Mouse (Mus musculus): ENCODE results near the gene Wnt4. TPM values are rescaled to one million over a fixed set of nuclear protein-coding genes. Genes with fewer than 3 reads are reported as not detected.

Wnt4 gene
- polyA plus RNA-seq, 2 experiments, result 16.0 TPM

DNA sequence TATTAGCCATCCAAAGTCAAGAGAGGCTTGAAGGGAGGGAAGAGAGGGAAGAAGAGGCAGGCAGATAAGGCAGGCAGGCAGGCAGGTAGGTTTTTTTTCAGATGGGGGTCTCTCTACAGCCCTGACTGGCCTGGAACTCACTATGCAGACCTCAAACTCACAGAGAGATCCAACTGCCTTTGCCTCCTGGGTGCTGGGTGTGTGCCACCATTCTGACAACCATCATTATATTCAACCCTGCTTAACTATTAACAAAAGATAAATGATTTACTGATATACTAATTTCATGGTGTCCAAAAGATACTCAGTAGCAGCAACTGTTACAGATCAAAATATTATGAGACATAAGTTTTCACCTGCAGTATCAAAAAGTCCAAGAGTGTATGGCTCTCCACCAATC lies 54.8 kb downstream of the Wnt4 start:
- Histone ChIP-seq H3K4me2 (replicated peaks; ENCODE audit: low read depth, low read length, severe bottlenecking) (no peak overlapping the region), H3K27ac (replicated peaks; ENCODE audit: low read depth, low read length) (no peak overlapping the region), H3K4me3 (replicated peaks; ENCODE audit: low read length) (no peak overlapping the region), H3K27me3 (ENCODE audit: control insufficient read depth, insufficient read depth, low read length) (no peaks in the 10 kb centered on the region), H3K9ac (ENCODE audit: low read depth, low read length, severe bottlenecking) (no peak overlapping the region), H3K36me3 (ENCODE audit: control insufficient read depth, insufficient read depth, low read length) (peaks cover 79% of the 10 kb centered on the region), H3K9me3 (ENCODE audit: control insufficient read depth, low read length) (no peaks in the 10 kb centered on the region), H3K4me1 (ENCODE audit: control insufficient read depth, insufficient read depth, low read length) (no peaks in the 10 kb centered on the region)
- TF ChIP-seq POLR2A (IDR thresholded peaks at IDR 0.05; ENCODE audit: borderline replicate concordance, extremely low read depth, insufficient read depth, insufficient read length), result no peak
- no peak for DNase-seq (ENCODE audit: low spot score)
- no peak for ATAC-seq (ENCODE audit: low FRiP score, low read depth)

DNA sequence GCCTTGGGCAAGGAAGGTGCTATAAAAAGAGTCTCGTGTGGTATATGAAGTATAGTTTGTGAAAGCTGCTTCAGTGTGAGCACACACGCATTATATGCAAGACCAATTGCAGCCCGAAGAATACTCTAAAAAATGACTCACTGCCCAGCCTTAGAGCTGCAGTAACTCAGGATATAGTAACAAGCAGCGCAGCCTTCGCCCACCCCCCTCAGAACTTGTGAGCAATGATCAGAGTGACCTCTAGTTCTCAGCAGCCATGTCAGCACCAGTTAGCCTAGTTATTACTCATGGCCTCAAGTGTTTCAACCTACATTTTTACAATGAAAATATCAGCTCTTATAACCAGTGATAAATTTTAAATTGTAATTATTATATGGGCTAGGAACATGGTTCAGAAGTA lies 59.2 kb downstream of the Wnt4 start:
- DNase-seq (ENCODE audit: low spot score), result no peak

DNA sequence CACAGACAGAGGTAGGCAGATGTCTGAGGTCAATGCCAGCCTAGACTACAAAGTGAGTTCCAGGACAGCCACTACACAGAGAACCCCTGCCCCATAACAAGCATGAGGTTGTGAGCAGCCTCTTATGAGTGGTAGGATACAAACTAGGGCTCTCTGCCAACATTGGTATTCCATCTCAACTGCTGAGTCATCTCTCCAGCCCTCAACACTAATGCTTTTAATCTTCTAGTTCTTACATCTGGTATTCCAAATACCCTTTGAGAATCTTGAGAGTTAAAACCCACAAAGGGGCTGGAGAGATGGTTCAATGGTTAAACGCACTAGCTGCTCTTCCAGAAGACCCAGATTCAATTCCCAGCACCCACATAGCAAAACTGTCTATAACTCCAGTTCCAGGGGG lies 62.1 kb downstream of the Wnt4 start:
- WGBS, result 76% methylated on average over 1 of the region's 1 CpGs
- Histone ChIP-seq H3K27me3 (ENCODE audit: control insufficient read depth, insufficient read depth, low read length) (no peaks in the 10 kb centered on the region), H3K27ac (replicated peaks; ENCODE audit: low read depth, low read length) (no peak overlapping the region), H3K36me3 (ENCODE audit: control insufficient read depth, insufficient read depth, low read length) (peaks cover 19% of the 10 kb centered on the region), H3K4me3 (replicated peaks; ENCODE audit: low read length) (no peak overlapping the region), H3K9ac (ENCODE audit: low read depth, low read length, severe bottlenecking) (no peak overlapping the region), H3K9me3 (ENCODE audit: control insufficient read depth, low read length) (no peaks in the 10 kb centered on the region), H3K4me1 (ENCODE audit: control insufficient read depth, insufficient read depth, low read length) (peaks cover 10% of the 10 kb centered on the region; the same call in 1 of the 2 replicates), H3K4me2 (replicated peaks; ENCODE audit: low read depth, low read length, severe bottlenecking) (no peak overlapping the region)
- no peak for ATAC-seq (ENCODE audit: low FRiP score, low read depth)
- TF ChIP-seq POLR2A (IDR thresholded peaks at IDR 0.05; ENCODE audit: borderline replicate concordance, extremely low read depth, insufficient read depth, insufficient read length), result no peak
- peak; percentile 49 for DNase-seq (ENCODE audit: low spot score)

More for the DNA sequence above, 59.2 kb downstream of the Wnt4 start:
- H3K4me1 ChIP-seq (ENCODE audit: control insufficient read depth, insufficient read depth, low read length), result peaks cover 10% of the 10 kb centered on the region; the same call in 1 of the 2 replicates
- no peaks in the 10 kb centered on the region for H3K9me3 ChIP-seq (ENCODE audit: control insufficient read depth, low read length)
- H3K27ac ChIP-seq (replicated peaks; ENCODE audit: low read depth, low read length), result no peak overlapping the region
- no peaks in the 10 kb centered on the region for H3K27me3 ChIP-seq (ENCODE audit: control insufficient read depth, insufficient read depth, low read length)
- ATAC-seq (ENCODE audit: low FRiP score, low read depth), result no peak
- H3K9ac ChIP-seq (ENCODE audit: low read depth, low read length, severe bottlenecking), result no peak overlapping the region
- no peak overlapping the region for H3K4me3 ChIP-seq (replicated peaks; ENCODE audit: low read length)
- peaks cover 47% of the 10 kb centered on the region for H3K36me3 ChIP-seq (ENCODE audit: control insufficient read depth, insufficient read depth, low read length)
- 78% methylated on average over 5 of the region's 5 CpGs for WGBS
- TF ChIP-seq POLR2A (IDR thresholded peaks at IDR 0.05; ENCODE audit: borderline replicate concordance, extremely low read depth, insufficient read depth, insufficient read length), result no peak
- no peak overlapping the region for H3K4me2 ChIP-seq (replicated peaks; ENCODE audit: low read depth, low read length, severe bottlenecking)

DNA sequence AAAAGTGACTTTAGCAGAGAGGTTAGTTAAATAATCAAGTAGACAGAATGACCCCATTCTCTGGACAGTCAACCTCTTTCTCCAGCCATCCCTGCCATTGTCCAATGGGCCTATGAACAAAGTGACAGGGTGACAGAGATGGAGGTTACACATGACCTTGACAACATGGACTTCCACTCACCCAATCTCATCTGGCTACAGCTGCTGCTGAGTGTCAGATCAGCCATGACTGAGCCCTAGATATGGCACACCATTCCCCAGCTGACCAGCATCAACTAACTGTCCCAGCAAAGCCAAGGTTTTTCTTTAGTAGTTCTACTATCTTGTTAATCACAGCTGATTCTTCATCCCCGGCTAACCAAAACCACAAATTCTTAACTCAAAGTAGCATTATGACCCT lies 65.5 kb downstream of the Wnt4 start:
- ATAC-seq (ENCODE audit: low FRiP score, low read depth), result no peak
- H3K36me3 ChIP-seq (ENCODE audit: control insufficient read depth, insufficient read depth, low read length), result peaks cover 23% of the 10 kb centered on the region; the same call in 1 of the 2 replicates
- DNase-seq (ENCODE audit: low spot score), result no peak

DNA sequence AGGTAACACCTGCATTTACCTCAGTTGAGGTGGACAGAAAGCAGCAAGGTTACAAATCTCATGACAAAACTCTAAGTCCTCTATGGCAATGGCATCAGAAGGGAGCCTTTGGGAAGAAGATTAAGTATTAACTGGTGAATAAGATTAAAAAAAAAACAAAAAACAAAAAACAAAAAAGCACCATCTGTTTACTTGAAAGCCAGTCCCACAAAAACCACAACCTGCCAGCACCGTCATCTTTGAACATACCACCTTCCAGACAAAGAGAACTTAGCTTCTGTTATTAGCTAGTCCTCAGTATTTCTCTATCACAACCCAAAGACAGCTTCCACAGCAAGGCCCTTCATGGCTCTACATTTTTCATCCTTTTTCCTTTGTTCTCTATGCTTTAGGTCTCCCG lies 67.8 kb downstream of the Wnt4 start:
- TF ChIP-seq POLR2A (IDR thresholded peaks at IDR 0.05; ENCODE audit: borderline replicate concordance, extremely low read depth, insufficient read depth, insufficient read length), result no peak
- ATAC-seq (ENCODE audit: low FRiP score, low read depth), result no peak
- Histone ChIP-seq H3K27ac (replicated peaks; ENCODE audit: low read depth, low read length) (no peak overlapping the region), H3K4me2 (replicated peaks; ENCODE audit: low read depth, low read length, severe bottlenecking) (no peak overlapping the region), H3K36me3 (ENCODE audit: control insufficient read depth, insufficient read depth, low read length) (peaks cover 23% of the 10 kb centered on the region; the same call in 1 of the 2 replicates), H3K4me3 (replicated peaks; ENCODE audit: low read length) (no peak overlapping the region), H3K9me3 (ENCODE audit: control insufficient read depth, low read length) (no peaks in the 10 kb centered on the region), H3K27me3 (ENCODE audit: control insufficient read depth, insufficient read depth, low read length) (no peaks in the 10 kb centered on the region), H3K4me1 (ENCODE audit: control insufficient read depth, insufficient read depth, low read length) (no peaks in the 10 kb centered on the region), H3K9ac (ENCODE audit: low read depth, low read length, severe bottlenecking) (no peak overlapping the region)
- DNase-seq (ENCODE audit: low spot score), result no peak
- 88% methylated on average over 2 of the region's 2 CpGs for WGBS

More for the DNA sequence above, 65.5 kb downstream of the Wnt4 start:
- Histone ChIP-seq H3K27me3 (ENCODE audit: control insufficient read depth, insufficient read depth, low read length) (no peaks in the 10 kb centered on the region), H3K27ac (replicated peaks; ENCODE audit: low read depth, low read length) (no peak overlapping the region), H3K9ac (ENCODE audit: low read depth, low read length, severe bottlenecking) (no peak overlapping the region), H3K4me1 (ENCODE audit: control insufficient read depth, insufficient read depth, low read length) (peaks cover 7% of the 10 kb centered on the region; the same call in 1 of the 2 replicates), H3K9me3 (ENCODE audit: control insufficient read depth, low read length) (no peaks in the 10 kb centered on the region), H3K4me2 (replicated peaks; ENCODE audit: low read depth, low read length, severe bottlenecking) (no peak overlapping the region), H3K4me3 (replicated peaks; ENCODE audit: low read length) (no peak overlapping the region)
- 91% methylated on average over 1 of the region's 1 CpGs for WGBS
- no peak for TF ChIP-seq POLR2A (IDR thresholded peaks at IDR 0.05; ENCODE audit: borderline replicate concordance, extremely low read depth, insufficient read depth, insufficient read length)

DNA sequence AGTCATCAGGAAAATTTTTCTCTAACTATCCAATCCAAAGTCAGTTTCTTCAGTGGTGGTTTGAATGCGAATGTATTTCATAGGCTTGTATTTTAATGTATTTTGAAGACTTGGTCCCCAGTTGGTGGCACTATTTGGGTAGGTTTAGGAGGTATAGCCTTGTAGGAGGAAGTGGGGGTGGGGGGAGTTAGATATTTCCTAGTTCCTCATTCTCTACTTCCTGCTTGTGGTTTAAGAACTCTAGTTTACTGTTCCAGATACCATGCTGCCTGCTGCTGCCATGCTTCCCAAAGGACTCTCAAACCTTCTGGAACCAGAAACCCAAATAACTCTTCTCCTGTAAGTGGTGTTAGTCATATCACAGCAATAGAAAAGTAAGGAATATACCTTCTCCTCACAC lies 68.5 kb downstream of the Wnt4 start:
- H3K27ac ChIP-seq (replicated peaks; ENCODE audit: low read depth, low read length), result no peak overlapping the region
- H3K27me3 ChIP-seq (ENCODE audit: control insufficient read depth, insufficient read depth, low read length), result no peaks in the 10 kb centered on the region
- H3K4me2 ChIP-seq (replicated peaks; ENCODE audit: low read depth, low read length, severe bottlenecking), result no peak overlapping the region
- DNase-seq (ENCODE audit: low spot score) (no peak), ATAC-seq (ENCODE audit: low FRiP score, low read depth) (no peak)
- WGBS, result 97% methylated on average over 1 of the region's 1 CpGs
- H3K4me3 ChIP-seq (replicated peaks; ENCODE audit: low read length), result no peak overlapping the region
- H3K9me3 ChIP-seq (ENCODE audit: control insufficient read depth, low read length), result no peaks in the 10 kb centered on the region
- H3K4me1 ChIP-seq (ENCODE audit: control insufficient read depth, insufficient read depth, low read length), result no peaks in the 10 kb centered on the region
- no peak for TF ChIP-seq POLR2A (IDR thresholded peaks at IDR 0.05; ENCODE audit: borderline replicate concordance, extremely low read depth, insufficient read depth, insufficient read length)
- no peak overlapping the region for H3K9ac ChIP-seq (ENCODE audit: low read depth, low read length, severe bottlenecking)
- peaks cover 21% of the 10 kb centered on the region for H3K36me3 ChIP-seq (ENCODE audit: control insufficient read depth, insufficient read depth, low read length)

Other genes starting within 250 kb of the Wnt4 start
- gene Zbtb40, start 228.7 kb upstream of the Wnt4 start, polyA plus RNA-seq (2012; rRNA removed), result 7.5 and 12.0 TPM in 2 replicates
- gene Zbtb40, start 228.7 kb upstream of the Wnt4 start, polyA plus RNA-seq (2014; fragmentation: Nextera tagmentation; extraction: Ambion mirVana), result 5.0 TPM in 2 replicates
- gene Cdc42, start 80.2 kb downstream of the Wnt4 start, polyA plus RNA-seq (2012; rRNA removed), result 300 and 342 TPM in 2 replicates
- gene Cdc42, start 80.2 kb downstream of the Wnt4 start, polyA plus RNA-seq (2014; fragmentation: Nextera tagmentation; extraction: Ambion mirVana), result 720 and 741 TPM in 2 replicates
- gene Cela3a, start 132.3 kb downstream of the Wnt4 start, polyA plus RNA-seq (2012; rRNA removed), result not detected in 2 replicates
- not detected in 2 replicates for gene Cela3a, start 132.3 kb downstream of the Wnt4 start, polyA plus RNA-seq (2014; fragmentation: Nextera tagmentation; extraction: Ambion mirVana)
- 0.29 and 0.55 TPM in 2 replicates for gene Cela3b, start 153.1 kb downstream of the Wnt4 start, polyA plus RNA-seq (2012; rRNA removed)
- gene Cela3b, start 153.1 kb downstream of the Wnt4 start, polyA plus RNA-seq (2014; fragmentation: Nextera tagmentation; extraction: Ambion mirVana), result 0.28 TPM in 1 of 2 replicates, not detected in the other
- 0.23 and 0.26 TPM in 2 replicates for gene 1700013G24Rik, start 175.8 kb downstream of the Wnt4 start, polyA plus RNA-seq (2012; rRNA removed)
- gene 1700013G24Rik, start 175.8 kb downstream of the Wnt4 start, polyA plus RNA-seq (2014; fragmentation: Nextera tagmentation; extraction: Ambion mirVana), result 0.30 TPM in 1 of 2 replicates, not detected in the other
- 97.4 and 126 TPM in 2 replicates for gene Hspg2, start 191.3 kb downstream of the Wnt4 start, polyA plus RNA-seq (2012; rRNA removed)
- gene Hspg2, start 191.3 kb downstream of the Wnt4 start, polyA plus RNA-seq (2014; fragmentation: Nextera tagmentation; extraction: Ambion mirVana), result 65.6 and 68.4 TPM in 2 replicates

Measured in limb, embryonic 14.5 days (tissue).